Mouse (Mus musculus) megakaryocyte, embryonic 14.5 days (primary cell): ENCODE results near the gene Zbtb43. TPM values are rescaled to one million over a fixed set of nuclear protein-coding genes. Genes with fewer than 3 reads are reported as not detected.
A peak's percentile ranks its signal among the peaks of the same experiment; 100 is the strongest.

Experiments used
- H3K27me3 ChIP-seq: replicated peaks from 2 replicates; pipeline ENCODE3; 2012; ENCODE audit warnings: inconsistent platforms
- H3K36me3 ChIP-seq: replicated peaks from 2 replicates; pipeline ENCODE3; 2012; ENCODE audit warnings: low read length, inconsistent platforms, mixed read lengths
- H3K4me1 ChIP-seq: 2 replicates; pipeline ENCODE4 v1.6.1; 2012; ENCODE audit warnings: inconsistent platforms
- H3K4me3 ChIP-seq: replicated peaks from 2 replicates; pipeline ENCODE3; 2012; ENCODE audit warnings: moderate library complexity, mild to moderate bottlenecking, inconsistent platforms
- H3K9me3 ChIP-seq: 2 replicates; pipeline ENCODE4 v1.6.1; 2012; ENCODE audit warnings: inconsistent platforms
- FLI1 ChIP-seq: IDR thresholded peaks from 2 replicates; pipeline ENCODE4 v1.6.1; 2012; ENCODE audit warnings: low read length, inconsistent platforms, mixed read lengths
- GATA1 ChIP-seq: IDR thresholded peaks from 3 replicates; pipeline ENCODE4 v1.6.1; 2012; ENCODE audit warnings: mixed read lengths, low read length, inconsistent platforms, borderline replicate concordance
- polyA plus RNA-seq: library from polyadenylated mRNA; stranded (reverse); fragments of >175 nt; gene quantifications from 2 replicates; pipeline ENCODE4 v1.2.3, GENCODE M21; 2012; ENCODE audit warnings: low replicate concordance; ENCODE audit not compliant: insufficient read depth

The Zbtb43 gene
- polyA plus RNA-seq, 1 experiment: 1.7 TPM

DNA sequence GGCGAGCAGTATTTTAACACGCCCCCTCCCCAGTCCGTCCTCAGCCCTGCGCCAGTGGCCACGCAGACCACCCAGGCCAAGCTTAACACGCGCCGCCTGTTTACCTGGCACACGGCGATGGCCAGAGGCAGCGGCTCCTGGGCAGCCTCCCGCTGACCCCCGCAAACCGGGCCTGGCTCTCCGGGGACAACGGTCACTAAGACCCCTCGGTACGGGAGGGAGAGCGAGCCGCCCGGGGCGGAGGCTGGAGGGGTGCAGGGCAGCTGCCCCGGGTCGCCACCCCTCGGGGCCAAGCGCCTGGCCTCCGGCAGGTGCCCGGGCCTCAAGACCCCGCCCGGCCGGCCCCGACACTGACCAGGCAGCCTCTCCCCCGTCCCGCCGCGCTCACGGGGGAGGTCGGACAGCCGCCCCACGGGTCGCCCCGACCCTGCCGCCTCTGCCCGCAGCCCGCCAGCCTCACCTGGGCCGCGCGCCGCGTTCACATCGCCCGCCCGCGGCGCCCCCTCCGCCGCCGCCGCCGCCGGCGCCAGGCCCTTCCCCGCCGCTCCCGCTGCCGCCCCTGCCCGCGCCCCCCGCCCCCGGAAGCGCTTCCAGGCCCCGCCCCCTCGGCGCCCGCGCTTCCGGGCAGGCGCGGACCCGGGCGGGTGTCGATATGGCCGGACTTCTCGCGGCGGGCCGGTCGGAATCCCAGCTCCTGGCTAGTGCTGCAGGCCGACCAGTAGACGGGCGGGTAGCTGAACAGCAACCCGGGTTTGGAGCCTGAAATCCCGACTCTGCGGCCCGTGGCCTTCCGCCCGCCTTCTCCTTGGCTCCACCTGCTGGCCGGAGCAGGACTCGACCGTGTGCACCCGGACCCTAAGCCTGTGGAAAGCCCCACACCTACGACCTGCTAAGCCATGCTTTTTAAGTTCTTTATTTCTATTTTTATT, 37.3 kb downstream of the Zbtb43 start, which contains the start of gene Zbtb34:
Gene Zbtb34 (minus strand): TSS at position 554 of the 929 bp plus-strand sequence.
- no peaks in the 10 kb centered on the region for H3K9me3 ChIP-seq
- H3K27me3 ChIP-seq: peaks cover 9% of the 10 kb centered on the region
- no peak for TF ChIP-seq GATA1
- no peak for TF ChIP-seq FLI1
- peak within 1 kb of the TSS; percentile 99 for H3K4me3 ChIP-seq
- peaks cover 27% of the 10 kb centered on the region for H3K36me3 ChIP-seq
- H3K4me1 ChIP-seq: peaks cover 60% of the 10 kb centered on the region

DNA sequence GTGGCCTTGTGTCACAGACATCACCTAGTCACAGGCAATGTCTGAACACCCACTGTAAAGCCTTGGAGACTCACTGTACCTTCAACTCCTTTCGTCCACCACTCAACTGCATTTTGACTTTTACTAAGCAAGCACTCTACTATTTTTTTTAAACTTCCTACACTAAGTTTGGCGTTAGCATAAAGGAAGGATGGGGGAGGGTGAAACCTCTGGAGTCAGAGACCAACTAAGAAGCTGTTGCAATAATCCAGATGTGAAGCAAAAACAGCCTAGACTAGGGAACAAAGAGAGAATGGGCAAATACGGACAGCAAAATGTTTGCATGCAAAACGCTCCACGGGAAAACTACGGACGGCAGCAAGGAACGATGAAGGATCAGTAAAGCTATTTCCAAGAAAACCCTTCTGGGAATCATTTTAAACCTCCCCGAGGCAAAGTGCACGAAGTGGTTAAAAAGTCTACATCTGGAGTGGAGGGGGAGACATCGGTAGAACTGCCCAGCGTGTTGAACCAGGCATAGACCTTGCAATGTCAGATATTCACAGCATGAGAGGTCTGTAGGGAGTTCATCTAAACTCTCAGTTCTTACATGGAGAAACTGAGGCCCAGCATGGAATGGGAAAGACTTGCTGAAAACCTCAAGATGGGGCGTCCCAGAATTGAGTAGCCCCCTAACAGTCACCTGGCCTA, 38.1 kb downstream of the Zbtb43 start:
- Histone ChIP-seq H3K9me3 (no peaks in the 10 kb centered on the region), H3K36me3 (peaks cover 31% of the 10 kb centered on the region), H3K4me3 (peak overlapping the region; percentile 99), H3K27me3 (peaks cover 3% of the 10 kb centered on the region), H3K4me1 (peaks cover 56% of the 10 kb centered on the region)
- no peak for TF ChIP-seq FLI1
- TF ChIP-seq GATA1: no peak

DNA sequence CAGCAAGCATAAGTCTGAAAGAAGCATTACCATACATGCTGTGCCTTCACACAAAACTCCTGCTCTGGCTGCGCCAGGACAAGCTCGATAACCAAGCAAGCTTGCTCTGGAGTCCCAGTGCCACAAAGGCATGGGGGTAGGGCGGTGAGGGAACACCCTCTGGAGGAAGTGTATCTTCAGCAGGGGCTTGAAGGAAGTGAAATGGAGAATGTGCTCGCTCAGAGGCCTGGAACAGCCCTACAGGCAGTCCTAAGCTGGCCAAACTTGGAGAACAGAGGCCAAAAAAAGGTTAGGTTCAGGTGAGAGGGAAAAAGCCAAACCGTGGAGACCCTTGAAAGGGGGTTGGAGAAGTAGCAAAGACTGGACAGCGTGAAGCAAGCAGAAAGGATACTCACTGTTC, 39.0 kb downstream of the Zbtb43 start:
- Histone ChIP-seq H3K9me3 (no peaks in the 10 kb centered on the region), H3K4me1 (peaks cover 49% of the 10 kb centered on the region), H3K27me3 (no peaks in the 10 kb centered on the region), H3K36me3 (peaks cover 37% of the 10 kb centered on the region), H3K4me3 (peak overlapping the region; percentile 99)
- TF ChIP-seq FLI1: no peak
- no peak for TF ChIP-seq GATA1

DNA sequence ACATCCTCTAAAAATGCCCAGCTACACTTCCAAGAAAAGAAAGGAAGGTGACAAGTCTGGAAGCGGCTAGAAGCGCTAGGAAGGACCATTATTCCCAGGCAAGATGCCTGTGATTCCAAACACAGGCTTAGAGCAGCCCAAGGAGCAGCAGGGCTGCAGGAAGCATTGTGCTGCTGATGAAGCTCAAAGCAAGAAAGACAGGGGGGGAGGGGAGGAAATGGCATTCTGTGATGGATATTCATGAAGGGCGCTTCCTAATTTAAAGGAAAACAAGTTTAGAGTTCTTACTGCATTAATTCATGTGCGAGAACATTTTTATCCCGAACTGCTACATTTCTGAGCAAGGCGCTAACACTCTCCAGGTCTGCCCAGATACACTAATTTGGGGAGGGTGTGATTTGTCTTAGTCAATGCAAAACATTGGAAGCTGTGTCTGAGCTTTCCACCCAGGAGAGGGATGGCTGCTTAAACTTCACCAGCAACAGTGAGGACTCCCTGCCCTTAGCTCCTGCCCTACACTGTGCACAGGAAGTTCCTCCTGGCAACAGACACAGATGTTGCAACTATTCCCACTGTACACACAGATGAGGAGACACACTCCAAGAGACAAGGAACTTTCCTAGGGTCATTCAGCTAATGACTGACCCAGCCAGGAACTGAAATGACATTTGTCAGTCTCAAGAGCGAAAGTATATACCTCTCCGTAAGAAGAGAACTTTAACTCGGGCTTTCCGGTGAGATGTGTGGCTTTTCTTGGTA, 41.5 kb downstream of the Zbtb43 start:
- H3K4me3 ChIP-seq: peak overlapping the region; percentile 62
- no peaks in the 10 kb centered on the region for H3K9me3 ChIP-seq
- no peaks in the 10 kb centered on the region for H3K27me3 ChIP-seq
- peaks cover 58% of the 10 kb centered on the region for H3K36me3 ChIP-seq
- peaks cover 50% of the 10 kb centered on the region for H3K4me1 ChIP-seq
- TF ChIP-seq GATA1 (no peak), FLI1 (no peak)

DNA sequence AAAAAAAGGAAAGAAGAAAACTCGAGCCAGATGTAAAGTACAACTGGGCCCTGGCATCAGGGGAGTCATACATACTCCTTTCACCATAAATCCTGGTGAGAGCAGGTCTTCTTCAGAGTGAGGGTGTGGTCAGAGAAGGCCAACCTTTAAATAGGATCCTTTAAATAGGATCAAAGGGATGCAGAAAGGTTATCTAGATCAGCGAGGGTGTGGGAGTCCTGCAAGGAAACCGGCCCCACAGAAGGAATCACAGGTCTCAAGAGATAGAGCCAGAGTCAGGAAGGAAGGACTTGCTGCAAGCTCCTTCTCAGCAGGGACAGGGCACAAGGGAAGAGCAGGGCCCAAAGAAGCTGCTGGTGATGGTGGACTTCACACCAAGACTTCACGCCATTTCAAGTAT, 50.9 kb downstream of the Zbtb43 start:
- H3K4me3 ChIP-seq: peak overlapping the region; percentile 16
- H3K27me3 ChIP-seq: no peaks in the 10 kb centered on the region
- H3K9me3 ChIP-seq: no peaks in the 10 kb centered on the region
- TF ChIP-seq GATA1: no peak
- no peak for TF ChIP-seq FLI1
- H3K36me3 ChIP-seq: peaks cover 70% of the 10 kb centered on the region
- H3K4me1 ChIP-seq: peaks cover 50% of the 10 kb centered on the region

DNA sequence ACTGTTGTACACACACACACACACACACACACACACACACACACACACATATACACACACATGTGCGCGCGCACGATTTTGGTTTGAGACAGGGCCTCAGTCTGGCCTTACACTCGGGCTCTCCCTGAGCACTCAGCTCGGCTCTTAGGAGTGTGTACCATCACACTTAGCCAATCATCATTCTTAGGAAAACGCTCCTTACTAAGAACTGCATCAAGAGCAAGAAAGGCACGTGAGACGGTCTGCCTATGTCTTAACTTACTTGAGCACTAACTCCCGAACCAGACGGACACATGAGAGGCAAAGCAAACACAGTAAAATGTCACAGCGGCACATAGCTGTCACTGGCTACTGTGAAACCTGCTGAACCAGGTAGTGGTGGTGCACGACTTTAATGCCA, 54.3 kb downstream of the Zbtb43 start:
- Histone ChIP-seq H3K4me3 (no peak overlapping the region), H3K36me3 (peaks cover 78% of the 10 kb centered on the region), H3K4me1 (peaks cover 32% of the 10 kb centered on the region), H3K9me3 (no peaks in the 10 kb centered on the region), H3K27me3 (no peaks in the 10 kb centered on the region)
- no peak for TF ChIP-seq FLI1
- no peak for TF ChIP-seq GATA1

DNA sequence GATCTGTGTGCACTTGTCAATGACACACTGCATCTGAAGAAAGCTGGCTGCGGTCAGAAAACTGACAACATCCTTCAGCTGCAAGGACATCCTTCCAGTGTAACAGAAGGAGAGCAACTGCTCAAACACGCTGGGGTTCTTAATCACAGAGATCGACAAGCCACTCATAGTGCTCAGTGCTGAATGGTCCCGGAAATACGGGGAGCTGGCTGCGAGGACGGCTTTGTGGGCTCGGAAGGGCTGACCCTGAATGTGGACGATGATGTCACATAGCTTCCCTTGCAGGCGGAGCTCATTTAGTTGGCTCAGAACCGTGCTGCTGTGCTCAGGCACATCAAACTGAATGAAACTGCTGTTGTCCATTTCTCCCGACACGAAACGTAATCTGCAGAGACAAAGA, 56.2 kb downstream of the Zbtb43 start:
- Histone ChIP-seq H3K4me1 (peaks cover 26% of the 10 kb centered on the region), H3K27me3 (no peaks in the 10 kb centered on the region), H3K4me3 (no peak overlapping the region), H3K36me3 (peaks cover 84% of the 10 kb centered on the region), H3K9me3 (no peaks in the 10 kb centered on the region)
- TF ChIP-seq FLI1 (no peak), GATA1 (no peak)

DNA sequence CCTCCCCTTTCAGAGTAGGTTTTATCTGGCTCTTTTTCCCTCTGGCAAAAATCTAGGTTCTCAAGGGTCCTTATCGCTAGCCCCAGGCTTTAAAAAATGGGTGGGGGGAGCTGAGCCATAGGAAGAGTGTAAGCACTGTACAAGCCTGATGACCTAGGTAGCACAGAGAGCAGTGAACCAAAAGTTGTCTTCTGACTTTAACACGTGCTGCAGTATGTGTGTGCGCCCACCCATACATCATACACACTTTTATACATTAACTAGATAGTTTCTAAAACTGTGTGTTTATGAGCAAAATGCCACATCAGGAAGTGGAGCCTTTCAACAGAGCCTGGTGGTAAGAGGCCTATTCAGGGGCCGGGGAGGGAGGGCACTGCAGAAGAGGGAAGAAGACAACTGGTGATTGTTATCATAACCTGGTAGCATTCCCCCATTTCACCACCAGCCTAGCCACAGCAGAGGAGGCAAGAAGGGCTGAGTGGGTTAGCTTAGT, 64.8 kb downstream of the Zbtb43 start:
- TF ChIP-seq GATA1: no peak
- no peak for TF ChIP-seq FLI1
- no peaks in the 10 kb centered on the region for H3K27me3 ChIP-seq
- peak overlapping the region; percentile 64 for H3K4me3 ChIP-seq
- peaks cover 39% of the 10 kb centered on the region for H3K36me3 ChIP-seq
- peaks cover 61% of the 10 kb centered on the region for H3K4me1 ChIP-seq
- H3K9me3 ChIP-seq: no peaks in the 10 kb centered on the region

DNA sequence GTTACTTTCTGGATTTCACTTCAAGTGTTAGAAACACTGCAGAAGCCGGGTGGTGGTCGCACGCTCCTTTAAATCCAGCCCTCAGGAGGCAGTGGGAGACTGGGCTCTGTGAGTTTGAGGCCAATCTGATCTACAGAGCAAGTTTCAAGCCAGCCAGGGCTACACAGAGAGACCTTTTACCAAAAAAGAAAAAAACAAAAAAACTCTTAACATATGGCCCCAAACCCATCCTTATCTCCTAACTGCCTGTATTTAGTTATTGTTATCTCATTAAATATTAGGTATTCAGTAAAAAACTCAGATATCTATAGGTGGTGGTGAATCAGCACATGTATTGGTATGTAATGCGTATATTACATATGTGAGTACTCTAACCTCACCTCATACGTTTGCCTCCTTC, 65.7 kb downstream of the Zbtb43 start:
- Histone ChIP-seq H3K27me3 (no peaks in the 10 kb centered on the region), H3K9me3 (no peaks in the 10 kb centered on the region), H3K4me1 (peaks cover 56% of the 10 kb centered on the region), H3K4me3 (no peak overlapping the region), H3K36me3 (peaks cover 30% of the 10 kb centered on the region)
- TF ChIP-seq FLI1: no peak
